Mouse (Mus musculus): Measurements from ENCODE around the gene Tyr.

Tyr gene

GRCm38 (mm10) chr7:87493412-87493811, at the start of gene Tyr:
Gene Tyr (minus strand): TSS chr7:87493512.
- DNase-seq (ENCODE audit: low spot score): no peak

GRCm38 (mm10) chr7:87539031-87539430, 45.7 kb upstream of the Tyr start:
- DNase-seq (ENCODE audit: low spot score): no peak

GRCm38 (mm10) chr7:87494124-87494682, 891 bp upstream of the Tyr start:
- no peak for DNase-seq (ENCODE audit: low spot score)

- DNase-seq (ENCODE audit: low spot score): no peak
Observed at GRCm38 (mm10) chr7:87488024-87488423, 5.3 kb downstream of the Tyr start.

- DNase-seq (ENCODE audit: low spot score): no peak
Observed at GRCm38 (mm10) chr7:87413271-87413670, 80.0 kb downstream of the Tyr start.

- DNase-seq (ENCODE audit: low spot score): peak; percentile 3
Observed at GRCm38 (mm10) chr7:87411373-87411772, 81.9 kb downstream of the Tyr start.

GRCm38 (mm10) chr7:87397023-87397422, 96.3 kb downstream of the Tyr start:
- no peak for DNase-seq (ENCODE audit: low spot score)

- DNase-seq (ENCODE audit: low spot score): no peak
Observed at GRCm38 (mm10) chr7:87374935-87375334, 118.4 kb downstream of the Tyr start.
